Mouse (Mus musculus) kidney, postnatal 0 days (tissue): ENCODE measurements around the gene Znrf3. TPM values are rescaled to one million over a fixed set of nuclear protein-coding genes. Genes with fewer than 3 reads are reported as not detected.

Experiments
- ATAC-seq: fragments of 200-750 bp; cut with Nextera tagmentation; replicated peaks from 2 replicates; pipeline ENCODE4 v1.8.0; 2017; ENCODE audit warnings: low read depth, moderate number of reproducible peaks, moderate TSS enrichment, moderate library complexity; ENCODE audit not compliant: low FRiP score
- DNase-seq: peaks from one replicate; pipeline ENCODE4 v3.0.0-alpha.2; 2016; ENCODE audit warnings: low spot score
- H3K27ac ChIP-seq: fragments of 300-500 bp; sonication (generic); 2 replicates; pipeline ENCODE4 v1.5.1; 2014; ENCODE audit warnings: mild to moderate bottlenecking
- H3K27me3 ChIP-seq: fragments of 300-500 bp; sonication (generic); 2 replicates; pipeline ENCODE4 v1.6.1; 2014; ENCODE audit warnings: low read length, mixed read lengths; ENCODE audit not compliant: insufficient read depth
- H3K36me3 ChIP-seq: fragments of 300-500 bp; sonication (generic); 2 replicates; pipeline ENCODE4 v1.6.1; 2014; ENCODE audit warnings: low read length, mixed read lengths; ENCODE audit not compliant: insufficient read depth
- H3K4me1 ChIP-seq: fragments of 300-500 bp; sonication (generic); replicated peaks from 2 replicates; pipeline ENCODE4 v1.6.1; 2014; ENCODE audit warnings: antibody characterized with exemption, low read length, mixed read lengths; ENCODE audit not compliant: insufficient read depth
- H3K4me2 ChIP-seq: fragments of 300-500 bp; sonication (generic); 2 replicates; pipeline ENCODE4 v1.6.1; 2014; ENCODE audit warnings: mild to moderate bottlenecking, low read length, moderate library complexity, mixed read lengths
- H3K4me3 ChIP-seq: fragments of 300-500 bp; sonication (generic); replicated peaks from 2 replicates; pipeline ENCODE4 v1.5.1; 2014; ENCODE audit warnings: low read depth, low read length
- H3K9ac ChIP-seq: fragments of 300-500 bp; sonication (generic); 2 replicates; pipeline ENCODE4 v1.6.1; 2014; ENCODE audit warnings: low read depth, low read length
- H3K9me3 ChIP-seq: fragments of 300-500 bp; sonication (generic); replicated peaks from 2 replicates; pipeline ENCODE4 v1.6.1; 2016; ENCODE audit warnings: low read length, inconsistent platforms, mixed read lengths
- CTCF ChIP-seq: IDR thresholded peaks from 2 replicates; pipeline ENCODE4 v1.5.1; 2016; ENCODE audit warnings: antibody characterized with exemption, low read depth, mild to moderate bottlenecking, moderate library complexity
- WGBS: fragments of 180-500 bp; shearing (Covaris S2); extraction: QIAGEN DNeasy Blood & Tissue Kit; methylation state at CpG from one replicate; pipeline ENCODE4 v1.1.7; 2014; 5-methylcytosine and 5-hydroxymethylcytosine counted together
- polyA plus RNA-seq: library from polyadenylated mRNA; unstranded; fragments of >200 nt; fragmentation: Nextera tagmentation; extraction: Ambion mirVana; gene quantifications from 2 replicates; pipeline ENCODE4 v1.2.1, GENCODE M21; 2015

Gene Znrf3
- polyA plus RNA-seq, 1 experiment from 2014 or later = 13.3 TPM

GRCm38 (mm10) chr11:5253528-5253927, 191.1 kb downstream of the Znrf3 start:
- H3K27ac ChIP-seq = no peak overlapping the region
- H3K27me3 ChIP-seq = no peaks in the 10 kb centered on the region
- H3K4me3 ChIP-seq = no peak overlapping the region
- H3K9ac ChIP-seq = no peak overlapping the region
- 47% methylated on average over 3 of the region's 3 CpGs for WGBS
- no peaks in the 10 kb centered on the region for H3K36me3 ChIP-seq
- DNase-seq = no peak
- H3K4me2 ChIP-seq = no peak overlapping the region
- H3K9me3 ChIP-seq = no peaks in the 10 kb centered on the region
- H3K4me1 ChIP-seq = peaks cover 34% of the 10 kb centered on the region
- no peak for TF ChIP-seq CTCF
- ATAC-seq = no peak

GRCm38 (mm10) chr11:5252727-5253126, 191.9 kb downstream of the Znrf3 start:
- no peak for TF ChIP-seq CTCF
- Histone ChIP-seq H3K4me2 (no peak overlapping the region), H3K27me3 (no peaks in the 10 kb centered on the region), H3K9ac (no peak overlapping the region), H3K9me3 (no peaks in the 10 kb centered on the region), H3K4me3 (no peak overlapping the region), H3K27ac (no peak overlapping the region), H3K4me1 (peaks cover 34% of the 10 kb centered on the region), H3K36me3 (no peaks in the 10 kb centered on the region)
- ATAC-seq (no peak), DNase-seq (no peak)
- 76% methylated on average over 8 of the region's 8 CpGs for WGBS

- TF ChIP-seq CTCF = no peak
- WGBS = 32% methylated on average over 6 of the region's 6 CpGs
- no peak for ATAC-seq
Observed at GRCm38 (mm10) chr11:5251112-5251511, 193.5 kb downstream of the Znrf3 start.

DNA sequence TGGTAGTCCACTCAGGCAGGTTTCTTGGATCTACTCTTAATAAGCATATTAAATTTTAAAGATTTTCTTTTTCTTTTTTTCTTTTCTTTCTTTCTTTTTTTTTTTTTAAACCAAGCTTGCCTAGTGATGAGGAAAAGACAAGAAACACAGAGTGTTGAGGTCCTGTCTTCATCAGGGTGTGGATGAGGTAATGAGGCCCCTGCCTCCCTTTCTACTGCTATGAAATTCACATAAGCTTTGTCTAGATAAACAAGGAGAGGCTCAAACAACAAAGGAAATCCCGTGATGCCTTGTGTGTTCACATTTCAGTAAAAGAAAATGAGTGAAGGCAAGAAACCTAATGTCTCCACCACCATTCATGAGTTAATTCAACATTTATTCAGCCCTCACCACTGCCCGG, 196.4 kb downstream of the Znrf3 start:
- no peak overlapping the region for H3K27ac ChIP-seq
- TF ChIP-seq CTCF = no peak
- H3K4me1 ChIP-seq = peaks cover 32% of the 10 kb centered on the region
- H3K36me3 ChIP-seq = 0 out of 2 replicates have a peak, but pooled peaks cover under 1% of the 10 kb centered on the region
- no peak for ATAC-seq
- WGBS = 60% methylated on average over 2 of the region's 2 CpGs
- H3K27me3 ChIP-seq = no peaks in the 10 kb centered on the region
- H3K9me3 ChIP-seq = no peaks in the 10 kb centered on the region
- no peak overlapping the region for H3K4me3 ChIP-seq
- no peak overlapping the region for H3K9ac ChIP-seq
- no peak for DNase-seq
- no peak overlapping the region for H3K4me2 ChIP-seq

More at GRCm38 (mm10) chr11:5251112-5251511, 193.5 kb downstream of the Znrf3 start:
- no peak overlapping the region for H3K9ac ChIP-seq
- DNase-seq = peak; percentile 41
- no peak overlapping the region for H3K4me2 ChIP-seq
- H3K9me3 ChIP-seq = no peaks in the 10 kb centered on the region
- no peak overlapping the region for H3K4me3 ChIP-seq
- no peak overlapping the region for H3K27ac ChIP-seq
- H3K4me1 ChIP-seq = peaks cover 24% of the 10 kb centered on the region
- H3K36me3 ChIP-seq = no peaks in the 10 kb centered on the region
- H3K27me3 ChIP-seq = no peaks in the 10 kb centered on the region

- WGBS = 70% methylated on average over 7 of the region's 7 CpGs
- DNase-seq (no peak), ATAC-seq (no peak)
- Histone ChIP-seq H3K27ac (peak overlapping the region; percentile 47), H3K4me3 (no peak overlapping the region), H3K36me3 (0 out of 2 replicates have a peak, but pooled peaks cover 4% of the 10 kb centered on the region), H3K27me3 (no peaks in the 10 kb centered on the region), H3K9me3 (no peaks in the 10 kb centered on the region), H3K4me1 (peaks cover 24% of the 10 kb centered on the region), H3K4me2 (no peak overlapping the region), H3K9ac (no peak overlapping the region)
- TF ChIP-seq CTCF = no peak
Observed at GRCm38 (mm10) chr11:5245431-5245830, 199.2 kb downstream of the Znrf3 start.

DNA sequence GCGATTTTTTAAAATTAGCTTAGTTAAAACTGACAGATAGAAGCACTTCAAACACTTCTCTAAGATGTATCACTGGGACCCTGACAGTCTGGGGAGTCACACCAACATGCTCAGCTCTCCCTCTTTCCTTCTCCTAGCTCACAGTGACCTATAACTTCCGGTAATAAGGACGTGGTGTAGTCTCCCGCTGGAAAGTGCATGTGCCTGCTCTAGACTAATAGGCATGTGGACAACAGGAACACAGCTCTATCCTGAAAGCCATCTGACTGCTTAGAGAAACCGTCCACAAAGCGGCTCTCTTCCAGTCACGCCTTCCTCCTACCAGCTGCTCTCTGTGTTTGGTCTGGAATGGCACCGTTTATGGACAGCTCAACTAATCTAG, 199.9 kb downstream of the Znrf3 start:
- DNase-seq = peak; percentile 59
- H3K36me3 ChIP-seq = 0 out of 2 replicates have a peak, but pooled peaks cover 4% of the 10 kb centered on the region
- no peaks in the 10 kb centered on the region for H3K27me3 ChIP-seq
- H3K4me3 ChIP-seq = no peak overlapping the region
- peak; percentile 38; the same call in 1 of the 2 replicates for ATAC-seq
- H3K27ac ChIP-seq = peak overlapping the region; percentile 47
- 38% methylated on average over 8 of the region's 8 CpGs for WGBS
- TF ChIP-seq CTCF = no peak
- peak overlapping the region; percentile 21; the same call in 1 of the 2 replicates for H3K4me2 ChIP-seq
- no peak overlapping the region for H3K9ac ChIP-seq
- peaks cover 31% of the 10 kb centered on the region for H3K4me1 ChIP-seq
- no peaks in the 10 kb centered on the region for H3K9me3 ChIP-seq
